Mouse (Mus musculus): Measurements from ENCODE around the gene Lgals2. TPM values are rescaled to one million over a fixed set of nuclear protein-coding genes. Genes with fewer than 3 reads are reported as not detected.

The Lgals2 gene
- total and polyA plus RNA-seq, 3 experiments = not detected

DNA sequence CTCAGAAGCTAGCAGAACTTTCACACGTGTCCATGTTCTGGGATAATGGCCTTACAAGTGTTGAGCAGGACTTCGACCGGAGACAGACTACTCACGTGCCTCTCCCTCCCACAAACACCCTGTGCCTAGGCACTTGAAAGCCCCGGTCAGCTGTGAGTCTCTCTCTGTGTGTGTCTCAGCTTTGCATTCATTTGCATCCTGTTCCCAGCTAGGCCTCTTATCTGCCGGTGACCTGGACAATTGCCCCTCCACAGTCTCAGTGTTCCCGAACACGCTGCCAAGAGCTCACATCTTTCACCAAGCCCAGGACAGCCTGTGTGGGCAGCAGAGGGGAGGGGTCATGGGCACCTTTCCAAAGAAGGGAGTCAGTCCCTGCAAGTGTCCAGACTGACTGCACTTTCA is 51.8 kb downstream of the Lgals2 start:
- H3K9ac ChIP-seq (ENCODE audit: control insufficient read depth, low read depth, low read length, poor library complexity, severe bottlenecking) = no peak overlapping the region
- peaks cover 0 to 3% of the 10 kb centered on the region in 2 experiments; a peak in 2 of 4 replicates for H3K27me3 ChIP-seq (ENCODE audit: control insufficient read depth in 1 of 2, insufficient read depth in 2 of 2, low read length in 2 of 2)
- H3K9me3 ChIP-seq (replicated peaks; ENCODE audit: insufficient read depth, low read length) = no peaks in the 10 kb centered on the region
- no peak overlapping the region for H3K27ac ChIP-seq (ENCODE audit: control insufficient read depth, low read depth, low read length)
- H3K36me3 ChIP-seq (ENCODE audit: control insufficient read depth in 1 of 2, insufficient read depth in 2 of 2, low read length in 2 of 2) = no peaks in the 10 kb centered on the region
- DNase-seq (ENCODE audit: low read depth, low spot score) = no peak
- no peaks in the 10 kb centered on the region for H3K4me1 ChIP-seq (ENCODE audit: control insufficient read depth in 1 of 2, insufficient read depth in 2 of 2, low read length in 2 of 2)
- TF ChIP-seq RAD21 (IDR thresholded peaks at IDR 0.05; ENCODE audit: low read depth, low read length) = no peak
- no peak for TF ChIP-seq MAX (IDR thresholded peaks at IDR 0.05; ENCODE audit: low read length)
- no peak for TF ChIP-seq MAZ (IDR thresholded peaks at IDR 0.05; ENCODE audit: low read depth, low read length)
- TF ChIP-seq JUND (IDR thresholded peaks at IDR 0.05; ENCODE audit: low read depth, low read length) = no peak
- no peak overlapping the region for H3K4me3 ChIP-seq (ENCODE audit: control insufficient read depth in 1 of 2, insufficient read depth in 1 of 2, low read depth in 2 of 2, low read length in 2 of 2)
- no peaks in the 10 kb centered on the region for H3K79me2 ChIP-seq (ENCODE audit: control insufficient read depth, insufficient read depth, low read length, poor library complexity)

- DNase-seq (ENCODE audit: low read depth, low spot score) = no peak
- no peaks in the 10 kb centered on the region for H3K9me3 ChIP-seq (replicated peaks; ENCODE audit: insufficient read depth, low read length)
- no peak within 1 kb of the TSS for H3K9ac ChIP-seq (ENCODE audit: control insufficient read depth, low read depth, low read length, poor library complexity, severe bottlenecking)
- H3K27me3 ChIP-seq (ENCODE audit: control insufficient read depth in 1 of 2, insufficient read depth in 2 of 2, low read length in 2 of 2) = peaks cover 0 to 3% of the 10 kb centered on the region in 2 experiments; a peak in 2 of 4 replicates
- no peak for TF ChIP-seq ZC3H11A (IDR thresholded peaks at IDR 0.05; ENCODE audit: low read depth, low read length)
- TF ChIP-seq SMC3 (IDR thresholded peaks at IDR 0.05; ENCODE audit: low read depth, low read length) = no peak
- TF ChIP-seq ELF1 (IDR thresholded peaks at IDR 0.05; ENCODE audit: low read depth, low read length) = no peak
- TF ChIP-seq POLR2AphosphoS2 (IDR thresholded peaks at IDR 0.05; ENCODE audit: low read length) = no peak
- TF ChIP-seq USF1 (IDR thresholded peaks at IDR 0.05; ENCODE audit: low read depth, low read length) = no peak
- no peak for TF ChIP-seq TBP (IDR thresholded peaks at IDR 0.05; ENCODE audit: low read depth, low read length)
- no peak for TF ChIP-seq ZMIZ1 (IDR thresholded peaks at IDR 0.05; ENCODE audit: low read depth, low read length)
- TF ChIP-seq KAT2A (conservative IDR thresholded peaks at IDR 0.05; ENCODE audit: low read depth, low read length) = no peak
- TF ChIP-seq MXI1 (IDR thresholded peaks at IDR 0.05; ENCODE audit: low read depth, low read length) = no peak
- no peak for TF ChIP-seq ZNF384 (IDR thresholded peaks at IDR 0.05; ENCODE audit: low read depth, low read length)
- no peak for TF ChIP-seq NRF1 (IDR thresholded peaks at IDR 0.05; ENCODE audit: insufficient read depth, low read depth, low read length, poor library complexity, severe bottlenecking)
- TF ChIP-seq EP300 (IDR thresholded peaks at IDR 0.05; ENCODE audit: low read depth in 1 of 2, low read length in 2 of 2) = no peak
- no peak for TF ChIP-seq USF2 (IDR thresholded peaks at IDR 0.05; ENCODE audit: borderline replicate concordance in 1 of 2, insufficient read depth in 1 of 2, low read depth in 1 of 2, low read length in 2 of 2)
- no peak for TF ChIP-seq RAD21 (IDR thresholded peaks at IDR 0.05; ENCODE audit: low read depth, low read length)
- TF ChIP-seq TCF12 (IDR thresholded peaks at IDR 0.05; ENCODE audit: low read depth, low read length) = no peak
- TF ChIP-seq ZKSCAN1 (IDR thresholded peaks at IDR 0.05; ENCODE audit: low read depth, low read length) = no peak
- TF ChIP-seq MYC (IDR thresholded peaks at IDR 0.05; ENCODE audit: low read depth, low read length) = no peak
- TF ChIP-seq POLR2A (IDR thresholded peaks at IDR 0.05; ENCODE audit: control insufficient read depth in 1 of 2, insufficient read depth in 1 of 2, low read depth in 1 of 2, low read length in 2 of 2, poor library complexity in 1 of 2) = no peak
- TF ChIP-seq JUND (IDR thresholded peaks at IDR 0.05; ENCODE audit: low read depth, low read length) = no peak
- no peak for TF ChIP-seq CHD1 (IDR thresholded peaks at IDR 0.05; ENCODE audit: low read depth, low read length)
- H3K4me3 ChIP-seq (ENCODE audit: control insufficient read depth in 1 of 2, insufficient read depth in 1 of 2, low read depth in 2 of 2, low read length in 2 of 2) = no peak within 1 kb of the TSS
- no peaks in the 10 kb centered on the region for H3K79me2 ChIP-seq (ENCODE audit: control insufficient read depth, insufficient read depth, low read length, poor library complexity)
- H3K36me3 ChIP-seq (ENCODE audit: control insufficient read depth in 1 of 2, insufficient read depth in 2 of 2, low read length in 2 of 2) = no peaks in the 10 kb centered on the region
- no peaks in the 10 kb centered on the region for H3K4me1 ChIP-seq (ENCODE audit: control insufficient read depth in 1 of 2, insufficient read depth in 2 of 2, low read length in 2 of 2)
- no peak within 1 kb of the TSS for H3K27ac ChIP-seq (ENCODE audit: control insufficient read depth, low read depth, low read length)
Observed at GRCm38 (mm10) chr15:78802776-78803391, 52.4 kb downstream of the Lgals2 start, which contains the start of gene Card10. Card10 (minus strand) TSS chr15:78803042.
